Mouse (Mus musculus) thymus, postnatal 0 days (tissue): ENCODE results near the gene Ap3d1. TPM values are rescaled to one million over a fixed set of nuclear protein-coding genes. Genes with fewer than 3 reads are reported as not detected.

Source experiments
- DNase-seq: peaks from one replicate; pipeline ENCODE4 v3.0.0-alpha.2; 2015; ENCODE audit warnings: low spot score
- polyA plus RNA-seq: library from polyadenylated mRNA; unstranded; fragments of >200 nt; fragmentation: Nextera tagmentation; extraction: Ambion mirVana; gene quantifications from 2 replicates; pipeline ENCODE4 v1.2.1, GENCODE M21; 2015

Gene Ap3d1
- polyA plus RNA-seq, 1 experiment from 2014 or later: 54.8 TPM

DNA sequence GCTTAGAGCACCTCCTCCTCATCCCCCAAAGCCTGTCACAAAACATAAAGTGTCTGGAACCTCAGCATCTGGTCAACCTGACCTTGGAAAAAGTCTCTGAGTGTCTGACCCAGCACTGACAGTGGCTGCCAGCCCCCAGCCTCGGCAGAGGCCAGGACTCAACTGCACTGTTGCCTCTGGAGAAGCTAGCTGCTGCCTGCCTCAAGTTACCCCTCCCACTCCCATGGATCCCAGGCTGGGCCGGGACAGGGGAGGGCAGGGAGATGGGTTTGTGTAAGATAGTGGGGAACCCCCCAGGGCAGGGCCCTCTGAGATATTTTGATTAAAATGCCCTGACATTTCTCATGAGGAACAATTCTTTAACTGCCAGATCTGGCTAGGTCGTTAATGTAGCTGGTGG lies 37.0 kb downstream of the Ap3d1 start:
- no peak for DNase-seq

DNA sequence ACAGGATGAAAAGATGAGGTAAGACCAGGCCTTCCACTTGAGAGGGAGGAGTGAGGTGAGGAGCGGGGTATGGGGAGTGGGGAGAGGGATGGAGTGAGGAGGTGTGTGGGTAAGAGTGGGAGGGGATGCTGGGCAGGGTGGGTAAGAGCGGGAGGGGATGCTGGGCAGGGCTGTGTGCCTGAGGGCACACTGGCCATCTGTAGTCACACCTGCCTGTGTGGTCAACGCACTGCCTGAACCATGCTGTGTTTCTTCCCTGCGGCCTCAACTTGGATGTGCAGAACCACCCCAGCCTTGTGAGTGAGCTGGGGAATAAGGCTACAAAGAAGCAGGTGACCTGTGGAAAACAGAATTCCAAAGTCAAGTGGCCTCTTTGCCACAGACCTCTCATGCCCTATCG lies 37.6 kb downstream of the Ap3d1 start:
- no peak for DNase-seq

DNA sequence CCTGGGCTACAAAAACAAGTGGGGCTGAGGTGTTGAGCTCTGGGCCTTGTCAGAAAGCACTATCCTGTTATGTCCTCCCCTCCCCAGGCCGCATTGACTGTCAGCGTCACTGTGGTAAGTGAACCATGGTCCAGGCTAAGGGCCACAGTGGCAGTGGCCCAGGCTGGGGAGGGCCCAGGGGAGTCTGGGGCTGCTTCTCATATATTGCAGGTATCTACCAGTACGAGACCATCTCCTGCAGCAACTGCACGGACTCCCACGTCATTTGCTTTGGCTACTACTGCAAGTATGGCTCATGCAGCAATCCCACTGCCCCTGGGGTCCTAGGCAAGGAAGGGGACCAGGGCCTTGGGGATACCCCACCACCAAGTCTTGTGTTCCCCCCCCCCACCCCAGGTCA lies 38.4 kb downstream of the Ap3d1 start:
- no peak for DNase-seq

GRCm38 (mm10) chr10:80702536-80703390 lies 39.3 kb downstream of the Ap3d1 start:
- peak; percentile 86 for DNase-seq

GRCm38 (mm10) chr10:80701721-80702535 lies 40.1 kb downstream of the Ap3d1 start, which contains the start of the genes Mob3a and Izumo4:
TSS of gene Mob3a (minus strand) at chr10:80701977.
TSS of gene Izumo4 (plus strand) at chr10:80702184.
- DNase-seq: peak; percentile 100

DNA sequence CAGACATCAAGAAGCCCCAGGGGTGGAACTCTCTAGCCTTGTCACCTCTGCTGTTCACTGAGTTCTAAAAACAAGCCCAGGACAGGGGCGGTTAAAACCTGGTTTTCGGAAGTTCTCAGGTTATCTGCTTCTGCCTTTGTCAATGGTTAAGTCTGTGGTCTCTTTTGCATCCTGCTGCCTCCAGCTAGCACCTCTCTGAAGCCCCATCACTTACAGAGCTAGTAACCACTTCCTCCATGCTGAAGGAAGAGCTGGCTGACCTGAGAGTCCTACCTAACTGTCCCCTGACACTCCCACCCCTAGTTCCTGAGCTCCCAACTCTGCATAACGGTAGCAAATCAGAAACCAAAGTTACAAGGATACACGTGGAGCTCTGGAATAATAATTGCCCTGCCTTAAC lies 41.3 kb downstream of the Ap3d1 start:
- DNase-seq: peak; percentile 84

DNA sequence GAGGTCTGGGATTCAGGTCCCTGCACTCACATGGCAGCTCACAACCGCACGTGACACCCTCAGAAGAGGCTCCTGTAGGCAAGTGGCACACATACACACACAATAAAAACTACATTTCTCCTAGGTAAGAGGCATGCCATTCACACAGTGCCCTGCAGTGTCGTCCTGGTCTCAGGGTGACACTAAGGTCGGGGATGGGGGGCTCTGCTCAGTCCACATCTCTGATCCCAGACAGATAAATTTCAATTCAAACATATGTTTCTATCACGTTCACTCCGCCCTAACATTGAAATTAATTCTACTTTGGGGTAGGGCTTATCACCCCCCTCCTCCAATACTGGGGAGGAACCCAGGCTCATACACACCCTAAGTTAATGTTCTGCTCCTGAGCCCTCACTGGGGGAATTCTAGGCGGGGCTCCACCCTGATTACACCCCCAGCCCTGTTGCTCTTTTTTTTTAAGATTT lies 42.0 kb downstream of the Ap3d1 start:
- no peak for DNase-seq

GRCm38 (mm10) chr10:80698605-80699004 lies 43.5 kb downstream of the Ap3d1 start:
- no peak for DNase-seq

DNA sequence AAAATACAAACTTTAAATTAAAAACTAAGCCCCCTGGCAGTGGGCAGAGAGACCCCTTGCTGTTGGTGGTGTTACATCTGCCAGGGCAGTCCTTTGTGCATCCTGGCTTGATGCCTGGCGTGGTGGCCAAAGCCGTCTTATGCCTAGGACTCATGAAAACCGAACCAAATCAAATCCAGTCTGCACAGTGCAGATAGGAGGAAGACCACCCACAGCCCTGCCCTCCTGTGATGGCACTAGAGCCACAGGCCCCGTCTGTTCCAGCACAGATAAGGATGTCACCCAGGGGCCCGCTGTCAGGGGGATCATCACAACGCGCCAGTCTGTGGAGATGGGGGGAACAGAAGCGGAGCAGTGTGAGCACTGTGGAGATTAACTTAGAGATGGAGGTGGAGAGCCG lies 44.3 kb downstream of the Ap3d1 start:
- peak; percentile 26 for DNase-seq

DNA sequence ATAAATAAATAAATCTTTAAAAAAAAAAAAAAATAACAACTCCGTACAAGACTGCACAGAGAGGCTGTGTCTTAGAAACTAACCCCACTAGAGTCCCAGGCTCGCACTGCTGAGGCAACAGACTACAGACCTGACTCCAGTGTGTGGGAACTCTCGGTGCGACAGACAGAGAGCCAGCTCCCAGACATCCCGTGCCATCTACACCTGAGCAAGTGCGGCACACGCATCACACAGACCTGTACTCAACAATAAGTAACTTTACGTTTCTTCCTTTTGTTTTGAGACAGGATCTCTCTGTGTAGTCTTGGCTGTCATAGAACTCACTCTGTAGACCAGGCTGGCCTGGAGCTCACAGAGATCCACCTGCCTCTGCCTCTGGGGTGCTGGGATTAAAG lies 44.7 kb downstream of the Ap3d1 start:
- DNase-seq: no peak

DNA sequence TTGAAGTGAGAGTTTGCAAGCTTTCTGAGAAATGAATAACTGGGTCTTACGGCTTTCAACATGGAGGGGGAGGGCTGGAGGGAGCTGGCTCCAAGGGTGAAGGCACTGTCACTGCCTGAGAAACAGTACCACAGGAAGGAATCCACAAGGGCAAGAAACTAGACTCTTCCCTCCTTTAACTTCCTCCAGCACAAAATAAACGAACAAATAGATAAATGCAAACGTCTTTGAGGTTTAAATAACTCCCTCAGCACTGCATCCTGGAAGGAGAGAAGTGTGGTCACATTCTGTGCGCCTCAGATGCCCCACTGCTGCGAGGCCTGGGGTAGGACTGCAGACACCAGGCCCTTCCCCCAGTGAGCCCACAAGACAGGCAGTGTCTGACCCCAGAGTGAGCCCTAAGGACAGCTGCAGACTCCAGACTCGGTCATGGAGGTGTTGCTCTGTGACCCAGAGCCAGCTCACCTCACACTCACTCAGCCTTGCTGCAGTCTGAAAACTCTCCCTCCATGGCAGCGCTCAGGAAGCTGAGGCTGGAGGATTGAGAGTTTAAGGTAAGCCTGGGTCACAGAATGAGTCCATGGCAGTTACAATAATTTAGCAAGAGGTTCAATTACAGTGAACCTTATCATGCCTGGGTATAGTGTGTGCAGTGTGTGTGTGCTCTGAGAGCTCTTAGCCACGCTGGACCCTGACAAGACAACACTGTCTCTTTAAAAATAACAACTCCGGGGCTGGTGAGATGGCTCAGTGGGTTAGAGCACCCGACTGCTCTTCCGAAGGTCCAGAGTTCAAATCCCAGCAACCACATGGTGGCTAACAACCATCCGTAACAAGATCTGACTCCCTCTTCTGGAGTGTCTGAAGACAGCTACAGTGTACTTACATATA lies 45.3 kb downstream of the Ap3d1 start:
- no peak for DNase-seq

GRCm38 (mm10) chr10:80695801-80696501 lies 46.1 kb downstream of the Ap3d1 start:
- DNase-seq: peak; percentile 69

DNA sequence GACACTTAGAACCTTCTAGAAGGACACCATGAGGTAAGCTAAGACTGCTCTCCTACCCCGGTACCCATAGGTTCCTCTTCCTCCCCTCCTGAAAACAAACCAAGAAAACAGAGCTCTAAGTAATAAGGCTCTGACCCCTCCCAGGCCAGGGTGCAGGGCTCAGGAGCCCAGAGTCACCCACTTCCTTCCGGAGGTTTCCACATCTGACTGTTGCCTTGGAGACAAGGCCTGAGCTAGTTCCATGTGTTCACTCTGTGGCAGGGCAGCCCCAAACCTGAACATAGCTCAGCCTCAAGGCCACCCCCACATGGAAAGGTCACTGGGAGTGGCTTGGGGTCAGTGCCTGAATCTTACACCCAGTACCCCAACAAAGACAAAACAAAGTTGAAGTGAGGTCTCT lies 46.9 kb downstream of the Ap3d1 start:
- DNase-seq: peak; percentile 88

GRCm38 (mm10) chr10:80694159-80694938 lies 47.7 kb downstream of the Ap3d1 start:
- DNase-seq: no peak

- no peak for DNase-seq
Measured at GRCm38 (mm10) chr10:80693401-80694045, 48.5 kb downstream of the Ap3d1 start.

- DNase-seq: no peak
Measured at GRCm38 (mm10) chr10:80692249-80693165, 49.6 kb downstream of the Ap3d1 start.

- DNase-seq: peak; percentile 70
Measured at GRCm38 (mm10) chr10:80687850-80688249, 54.2 kb downstream of the Ap3d1 start.

DNA sequence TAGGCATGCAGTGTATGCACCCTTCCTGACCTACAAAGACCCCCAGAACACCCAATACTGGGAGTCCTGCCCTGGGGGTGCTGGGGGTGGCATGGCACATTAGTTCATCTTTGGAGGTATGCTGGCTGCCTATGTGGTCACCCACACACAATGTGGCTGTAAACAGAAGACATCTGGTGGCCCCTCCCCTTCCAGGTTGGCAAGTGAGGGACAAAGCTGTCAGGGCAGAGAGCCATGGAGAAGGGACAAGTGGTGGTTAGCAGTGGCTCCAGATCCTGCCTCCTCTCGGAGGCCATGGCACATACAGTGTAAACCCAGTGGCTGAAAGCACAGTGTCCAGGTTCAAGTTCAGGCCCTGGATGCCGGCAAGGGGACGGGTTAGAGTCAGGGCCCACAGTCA lies 55.4 kb downstream of the Ap3d1 start:
- no peak for DNase-seq
